ENCODE assay signal across 9 mouse cellular contexts in genomic region chr14:18506168-18506567, GRCm38 (mm10).
DNase-seq lines count a peak whose midpoint lies in the region; ATAC-seq lines count a peak whose summit lies in the region.
"Had no signal": no experiment of that assay in that cellular context is flagged by ENCODE, and none has a peak within 500 bp of the region (broad histone marks: within the 10 kb centered on the region; RNA-seq: fewer than 3 reads in every experiment).

No protein-coding gene starts in this region.

- H3K27me3 ChIP-seq in limb, embryonic 11.5 days (ENCODE audit: control insufficient read depth, insufficient read depth, low read length) = no peaks in the 10 kb centered on the region
- no peaks in the 10 kb centered on the region for H3K27me3 ChIP-seq in limb, embryonic 10.5 days (ENCODE audit: low read depth, poor library complexity, severe bottlenecking)
- H3K27me3 ChIP-seq: limb, embryonic 13.5 days had no signal

- WGBS in limb, embryonic 11.5 days = 83% methylated on average over 4 of the region's 4 CpGs
- 81% methylated on average over 4 of the region's 4 CpGs for WGBS in limb, embryonic 10.5 days

- H3K36me3 ChIP-seq in limb, embryonic 11.5 days (ENCODE audit: control insufficient read depth, insufficient read depth, low read length) = no peaks in the 10 kb centered on the region
- no peaks in the 10 kb centered on the region for H3K36me3 ChIP-seq in limb, embryonic 10.5 days
- H3K36me3 ChIP-seq: limb, embryonic 13.5 days had no signal

- no peaks in the 10 kb centered on the region for H3K9me3 ChIP-seq in limb, embryonic 11.5 days (ENCODE audit: control insufficient read depth, low read length)
- H3K9me3 ChIP-seq in limb, embryonic 10.5 days (replicated peaks) = no peaks in the 10 kb centered on the region
- H3K9me3 ChIP-seq: limb, embryonic 13.5 days had no signal

- H3K27ac ChIP-seq in limb, embryonic 11.5 days (replicated peaks; ENCODE audit: low read depth, low read length) = no peak overlapping the region
- no peak overlapping the region for H3K27ac ChIP-seq in limb, embryonic 10.5 days
- H3K27ac ChIP-seq: limb, embryonic 13.5 days had no signal

- no peak overlapping the region for H3K4me2 ChIP-seq in limb, embryonic 11.5 days (ENCODE audit: low read depth, severe bottlenecking)
- H3K4me2 ChIP-seq: limb, embryonic 13.5 days had no signal

- no peak for ATAC-seq in cerebellum, adult (ENCODE audit: insufficient number of reproducible peaks, low FRiP score, low TSS enrichment)
- no peak for ATAC-seq in limb, embryonic 11.5 days (ENCODE audit: insufficient number of reproducible peaks, low FRiP score, low TSS enrichment, low read depth)

- no peak overlapping the region for H3K9ac ChIP-seq in limb, embryonic 11.5 days (ENCODE audit: low read length)
- H3K9ac ChIP-seq: limb, embryonic 13.5 days had no signal

- no peaks in the 10 kb centered on the region for H3K4me1 ChIP-seq in limb, embryonic 11.5 days (ENCODE audit: control insufficient read depth, insufficient read depth, low read length)
- no peaks in the 10 kb centered on the region for H3K4me1 ChIP-seq in limb, embryonic 10.5 days
- H3K4me1 ChIP-seq: limb, embryonic 13.5 days had no signal

- peak; percentile 4 for DNase-seq in cerebellum, adult 11 months
- DNase-seq in limb, embryonic 11.5 days (ENCODE audit: low spot score) = peak; percentile 19
- no peak for DNase-seq in limb, embryonic 10.5 days (ENCODE audit: low spot score)
- peak; percentile 39 for DNase-seq in embryo, embryonic 11 days
- DNase-seq in layer of hippocampus, adult 9-10 months (ENCODE audit: low spot score) = peak; percentile 63
- DNase-seq in thymus, postnatal 25 days = peak; percentile 25
- no peak for DNase-seq in ovary, adult 18-20 months (ENCODE audit: low spot score)

- no peak overlapping the region for H3K4me3 ChIP-seq in limb, embryonic 11.5 days (ENCODE audit: low read depth, low read length)
- H3K4me3 ChIP-seq in limb, embryonic 10.5 days = no peak overlapping the region
- H3K4me3 ChIP-seq: limb, embryonic 13.5 days had no signal

Comparison
In these comparisons a context has a peak if more than half of its experiments do, and no peak if none do; other contexts are left out.
1. DNase-seq: peak in cerebellum, adult 11 months (single experiment), limb, embryonic 11.5 days (single experiment), embryo, embryonic 11 days (single experiment), layer of hippocampus, adult 9-10 months (single experiment) and thymus, postnatal 25 days (single experiment); none in limb, embryonic 10.5 days (single experiment) and ovary, adult 18-20 months (single experiment).